Mouse (Mus musculus) lung, embryonic 15.5 days (tissue): ENCODE data around the gene Gm6899. TPM values are rescaled to one million over a fixed set of nuclear protein-coding genes. Genes with fewer than 3 reads are reported as not detected.

Experiments
- ATAC-seq: fragments of 200-750 bp; cut with Nextera tagmentation; 2 replicates; pipeline ENCODE4 v1.8.0; 2017; ENCODE audit warnings: moderate number of reproducible peaks, borderline replicate concordance; ENCODE audit not compliant: low FRiP score, low TSS enrichment; ENCODE audit errors: extremely low read depth
- H3K27ac ChIP-seq: fragments of 300-500 bp; sonication (generic); 2 replicates; pipeline ENCODE4 v1.5.1; 2015; ENCODE audit warnings: moderate library complexity, mild to moderate bottlenecking, inconsistent platforms
- H3K27me3 ChIP-seq: fragments of 300-500 bp; sonication (generic); 2 replicates; pipeline ENCODE4 v1.6.1; 2015; ENCODE audit warnings: inconsistent platforms
- H3K36me3 ChIP-seq: fragments of 300-500 bp; sonication (generic); 2 replicates; pipeline ENCODE4 v1.6.1; 2015; ENCODE audit warnings: inconsistent platforms
- H3K4me1 ChIP-seq: fragments of 300-500 bp; sonication (generic); 2 replicates; pipeline ENCODE4 v1.6.1; 2015; ENCODE audit warnings: inconsistent platforms
- H3K4me2 ChIP-seq: fragments of 300-500 bp; sonication (generic); 2 replicates; pipeline ENCODE4 v1.6.1; 2015; ENCODE audit warnings: inconsistent platforms, mild to moderate bottlenecking, moderate library complexity
- H3K4me3 ChIP-seq: fragments of 300-500 bp; sonication (generic); 2 replicates; pipeline ENCODE4 v1.5.1; 2015; ENCODE audit warnings: mild to moderate bottlenecking, inconsistent platforms
- H3K9ac ChIP-seq: fragments of 300-500 bp; sonication (generic); 2 replicates; pipeline ENCODE4 v1.6.1; 2015; ENCODE audit warnings: inconsistent platforms
- H3K9me3 ChIP-seq: fragments of 300-500 bp; sonication (generic); 2 replicates; pipeline ENCODE4 v1.6.1; 2016; ENCODE audit warnings: inconsistent platforms
- WGBS: fragments of 180-500 bp; shearing (Covaris S2); methylation state at CpG from one replicate; pipeline ENCODE4 v1.1.7; 2015; 5-methylcytosine and 5-hydroxymethylcytosine counted together
- polyA plus RNA-seq: library from polyadenylated mRNA; unstranded; fragments of >200 nt; fragmentation: Nextera tagmentation; extraction: Ambion mirVana; gene quantifications from 2 replicates; pipeline ENCODE4 v1.2.1, GENCODE M21; 2015

The Gm6899 gene
- polyA plus RNA-seq, result 0.28 TPM in 1 of 2 replicates, not detected in the other

DNA sequence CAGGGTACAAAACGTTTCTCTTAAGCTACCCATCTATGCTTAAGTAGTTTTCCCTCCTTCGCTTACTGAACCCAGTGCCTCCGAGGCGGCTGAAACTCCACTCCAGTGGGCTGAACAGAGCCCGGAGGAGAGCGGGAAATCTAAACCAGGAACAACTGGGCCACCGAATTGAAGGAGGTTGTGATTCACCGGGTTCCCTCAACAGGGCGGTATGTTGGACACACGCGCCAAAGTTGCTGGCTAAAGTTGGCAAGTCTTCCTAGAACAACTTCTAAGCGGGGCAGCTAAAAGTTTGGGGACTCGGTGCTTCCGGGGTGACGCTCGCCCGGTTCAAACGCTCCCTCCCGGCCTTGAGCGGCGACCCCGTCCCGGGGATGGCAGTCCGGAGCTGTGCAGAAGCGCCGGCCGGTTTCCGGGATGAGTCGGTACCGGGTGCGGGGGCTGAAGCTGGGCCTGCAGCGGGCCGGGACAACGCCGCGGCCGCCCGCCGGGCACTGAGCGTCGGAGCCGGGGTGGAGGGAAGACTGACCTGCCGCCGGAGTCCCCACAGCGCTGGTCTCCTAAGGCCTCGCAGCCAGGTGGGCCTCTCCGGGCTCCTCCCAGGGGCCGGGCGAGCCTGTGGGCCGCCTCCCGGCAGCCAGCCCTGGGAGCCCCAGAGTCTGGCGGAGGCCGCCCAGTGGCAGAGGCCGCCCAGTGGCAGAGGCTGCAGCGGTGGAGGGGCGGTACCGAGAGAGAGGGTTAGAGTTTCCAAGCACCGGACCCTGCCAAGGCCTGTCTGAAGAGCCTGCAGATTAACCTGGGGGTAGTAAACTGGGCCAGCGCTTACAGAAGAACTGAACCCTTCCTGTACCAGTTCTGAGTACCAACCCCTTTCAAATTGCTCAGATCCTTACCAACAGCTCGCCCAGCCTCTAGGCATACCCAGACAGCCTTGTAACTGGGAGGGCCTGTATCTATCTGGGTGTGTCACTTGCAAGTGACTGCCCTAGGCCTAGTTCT lies at the start of gene Gm6899, which contains the start of gene Vrk2:
Gene Gm6899, plus strand, starts transcription at position 181 of the 999 bp plus-strand sequence.
Gene Vrk2, minus strand, starts transcription at position 939 of the 999 bp plus-strand sequence.
- Histone ChIP-seq H3K4me2 (peak within 1 kb of the TSS; percentile 66), H3K9ac (peak within 1 kb of the TSS; percentile 79), H3K27ac (peak within 1 kb of the TSS; percentile 86), H3K9me3 (no peaks in the 10 kb centered on the region), H3K4me3 (peak within 1 kb of the TSS; percentile 86), H3K4me1 (peaks cover 6% of the 10 kb centered on the region), H3K27me3 (no peaks in the 10 kb centered on the region), H3K36me3 (no peaks in the 10 kb centered on the region)
- under 1% methylated on average over 60 of the region's 60 CpGs for WGBS
- peak; percentile 100 for ATAC-seq

DNA sequence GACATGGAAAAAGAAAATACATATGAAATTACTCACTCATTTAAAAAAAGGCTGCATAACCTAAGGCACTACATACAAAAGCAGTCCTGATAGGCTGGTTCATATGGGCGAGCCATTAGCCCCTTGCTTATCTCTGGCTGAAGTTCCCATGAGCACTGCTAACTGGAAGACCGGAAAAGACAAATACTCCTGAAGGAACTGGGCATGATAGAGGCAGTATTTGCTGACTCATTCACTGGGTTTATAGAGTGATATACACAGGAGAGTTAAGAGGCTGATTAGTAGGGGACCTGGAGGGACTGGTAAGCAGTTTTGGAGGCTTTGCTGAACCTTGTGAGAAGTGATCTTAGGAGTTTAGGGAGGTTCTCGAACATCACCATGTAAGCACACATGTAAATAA lies 41.5 kb upstream of the Gm6899 start:
- Histone ChIP-seq H3K9ac (no peak overlapping the region), H3K4me2 (no peak overlapping the region), H3K27ac (no peak overlapping the region), H3K36me3 (no peaks in the 10 kb centered on the region), H3K9me3 (no peaks in the 10 kb centered on the region), H3K27me3 (no peaks in the 10 kb centered on the region), H3K4me3 (no peak overlapping the region), H3K4me1 (no peaks in the 10 kb centered on the region)
- 67% methylated on average over 3 of the region's 3 CpGs for WGBS
- no peak for ATAC-seq

DNA sequence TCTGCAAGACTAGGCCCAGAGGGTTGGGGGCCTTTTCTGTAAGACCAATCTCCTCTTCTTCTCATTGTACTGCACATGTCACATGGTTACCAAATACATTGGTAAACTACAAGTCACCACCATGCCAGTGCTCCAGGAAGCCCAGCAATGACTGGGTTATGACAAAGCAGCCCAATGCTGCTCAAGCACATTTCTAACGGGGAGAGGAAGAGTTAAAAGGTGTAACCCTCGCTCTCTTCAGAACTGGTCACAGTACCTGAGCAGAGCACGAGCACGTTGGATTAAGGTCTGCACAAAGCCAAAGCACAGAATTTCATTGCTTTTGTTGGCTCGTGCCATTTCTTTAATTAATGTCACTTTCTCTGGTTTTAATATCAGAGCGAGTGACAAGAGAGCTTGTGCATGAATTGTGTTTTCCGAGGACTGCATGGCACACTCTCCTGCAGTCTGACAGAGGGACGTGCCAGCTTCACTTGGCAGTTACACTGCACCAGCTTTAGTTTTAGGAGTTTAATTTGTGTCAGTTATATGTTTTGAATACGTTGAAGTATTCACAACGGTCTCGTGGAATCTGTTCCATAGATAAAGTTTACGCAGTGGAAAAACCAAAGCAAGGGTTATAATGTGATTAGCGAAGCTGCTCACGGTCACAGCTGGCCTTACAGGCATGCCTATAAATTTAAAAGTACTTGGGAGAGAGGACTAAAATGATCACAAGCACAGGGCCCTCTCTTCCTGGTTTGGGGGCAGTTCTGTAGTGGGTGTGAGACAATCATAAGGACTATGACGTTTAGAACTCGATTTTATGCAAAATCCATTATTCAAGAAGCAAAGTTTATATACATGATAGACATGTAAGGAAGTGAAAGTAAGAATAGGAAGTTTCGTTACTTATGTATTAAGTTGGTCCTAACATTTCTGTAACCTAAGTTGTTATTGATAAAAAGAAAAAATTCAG lies 7.4 kb upstream of the Gm6899 start:
- WGBS, result 78% methylated on average over 17 of the region's 17 CpGs
- no peak for ATAC-seq
- no peaks in the 10 kb centered on the region for H3K27me3 ChIP-seq
- no peaks in the 10 kb centered on the region for H3K36me3 ChIP-seq
- H3K4me2 ChIP-seq, result no peak overlapping the region
- H3K9me3 ChIP-seq, result no peaks in the 10 kb centered on the region
- no peaks in the 10 kb centered on the region for H3K4me1 ChIP-seq
- H3K4me3 ChIP-seq, result no peak overlapping the region
- H3K9ac ChIP-seq, result no peak overlapping the region
- H3K27ac ChIP-seq, result no peak overlapping the region

DNA sequence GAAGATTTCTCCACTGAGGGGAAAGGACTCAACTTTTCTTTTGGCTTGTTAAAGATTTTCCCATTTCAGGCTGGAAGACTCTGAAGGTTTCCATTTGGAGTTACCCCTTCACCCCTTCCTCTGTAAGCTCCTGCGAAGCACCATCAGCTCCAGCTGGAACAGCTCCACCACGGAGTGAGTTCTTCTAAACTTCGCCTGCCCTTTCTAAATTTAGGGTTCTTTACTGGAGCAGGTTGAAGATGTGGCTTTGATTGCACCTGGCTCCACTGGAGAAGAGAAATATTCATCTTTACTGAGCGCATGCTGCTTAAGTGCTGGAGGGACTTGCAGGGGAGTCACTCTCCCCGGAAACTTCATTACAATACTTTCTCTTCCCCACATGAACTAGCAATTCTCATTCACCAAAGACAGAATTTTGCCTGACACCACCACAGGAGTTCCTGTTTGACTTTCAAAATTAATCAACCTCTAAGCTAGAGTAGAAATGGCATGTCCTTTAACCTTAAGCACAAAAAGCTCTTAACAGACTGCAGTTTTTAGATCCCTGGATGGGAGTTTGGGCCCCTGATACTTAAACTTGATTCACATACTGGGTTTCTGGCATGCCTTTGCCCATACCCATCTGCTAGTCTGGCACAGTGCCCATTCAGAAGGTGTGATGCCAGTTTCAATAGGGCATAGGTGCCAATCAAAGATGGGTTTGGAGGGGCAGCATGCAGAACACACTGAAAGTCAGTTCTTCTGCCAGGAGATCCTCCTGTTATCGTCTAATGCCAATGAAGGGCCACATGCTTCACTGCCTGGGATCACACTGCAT lies 6.5 kb upstream of the Gm6899 start:
- ATAC-seq, result no peak
- WGBS, result 72% methylated on average over 6 of the region's 6 CpGs
- Histone ChIP-seq H3K4me2 (no peak overlapping the region), H3K36me3 (no peaks in the 10 kb centered on the region), H3K27ac (no peak overlapping the region), H3K9me3 (no peaks in the 10 kb centered on the region), H3K27me3 (no peaks in the 10 kb centered on the region), H3K9ac (no peak overlapping the region), H3K4me1 (no peaks in the 10 kb centered on the region), H3K4me3 (no peak overlapping the region)

- WGBS, result 93% methylated on average over 1 of the region's 1 CpGs
- no peaks in the 10 kb centered on the region for H3K9me3 ChIP-seq
- no peak for ATAC-seq
- no peaks in the 10 kb centered on the region for H3K27me3 ChIP-seq
- no peaks in the 10 kb centered on the region for H3K4me1 ChIP-seq
- H3K9ac ChIP-seq, result no peak overlapping the region
- H3K36me3 ChIP-seq, result no peaks in the 10 kb centered on the region
- no peak overlapping the region for H3K27ac ChIP-seq
- no peak overlapping the region for H3K4me3 ChIP-seq
- H3K4me2 ChIP-seq, result no peak overlapping the region
Measured at GRCm38 (mm10) chr11:26587184-26587524, 5.9 kb upstream of the Gm6899 start.

DNA sequence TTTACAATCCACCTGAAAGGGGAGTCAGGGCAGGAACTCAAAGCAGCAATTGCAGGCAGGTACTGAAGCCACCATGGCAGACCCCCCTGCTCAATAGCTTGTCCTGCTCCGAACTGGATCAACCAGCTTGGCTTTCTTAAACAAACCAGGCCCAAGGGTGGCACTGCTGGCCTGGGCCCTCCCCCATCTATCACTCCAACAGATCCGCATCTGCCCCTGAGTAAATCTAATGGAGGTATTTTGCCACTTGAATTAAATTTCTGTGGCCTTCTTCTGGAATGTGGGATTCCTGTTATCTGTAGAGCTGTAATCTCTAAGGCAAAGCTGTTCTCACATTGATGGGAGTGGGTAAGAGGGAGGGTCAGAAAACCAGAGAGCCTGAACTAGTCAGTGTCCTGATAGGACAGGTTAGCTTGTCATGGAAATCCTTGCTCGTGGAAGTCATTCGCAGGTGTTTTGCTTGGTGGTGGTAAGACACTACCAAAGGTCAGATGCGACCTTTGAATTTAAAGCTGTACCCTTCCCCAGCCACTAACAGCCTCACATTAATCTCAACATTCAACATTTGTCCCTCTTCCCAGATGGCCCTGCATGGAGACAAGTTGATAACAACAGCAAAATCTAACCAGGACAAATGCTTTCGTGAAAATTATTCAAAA lies 517 bp upstream of the Gm6899 start:
- no peak for ATAC-seq
- 22% methylated on average over 6 of the region's 6 CpGs for WGBS

GRCm38 (mm10) chr11:26594487-26594886 lies 1.4 kb downstream of the Gm6899 start:
- Histone ChIP-seq H3K27me3 (no peaks in the 10 kb centered on the region), H3K4me2 (no peak overlapping the region), H3K9ac (no peak overlapping the region), H3K27ac (no peak overlapping the region), H3K4me3 (no peak overlapping the region), H3K4me1 (peaks cover 6% of the 10 kb centered on the region), H3K36me3 (no peaks in the 10 kb centered on the region), H3K9me3 (no peaks in the 10 kb centered on the region)
- 79% methylated on average over 1 of the region's 1 CpGs for WGBS
- no peak for ATAC-seq

More for the DNA sequence above, 517 bp upstream of the Gm6899 start:
- Histone ChIP-seq H3K9ac (peak overlapping the region; percentile 79), H3K4me2 (peak overlapping the region; percentile 66), H3K27me3 (no peaks in the 10 kb centered on the region), H3K4me3 (peak overlapping the region; percentile 86), H3K27ac (peak overlapping the region; percentile 86), H3K4me1 (peaks cover 6% of the 10 kb centered on the region), H3K36me3 (no peaks in the 10 kb centered on the region), H3K9me3 (no peaks in the 10 kb centered on the region)

DNA sequence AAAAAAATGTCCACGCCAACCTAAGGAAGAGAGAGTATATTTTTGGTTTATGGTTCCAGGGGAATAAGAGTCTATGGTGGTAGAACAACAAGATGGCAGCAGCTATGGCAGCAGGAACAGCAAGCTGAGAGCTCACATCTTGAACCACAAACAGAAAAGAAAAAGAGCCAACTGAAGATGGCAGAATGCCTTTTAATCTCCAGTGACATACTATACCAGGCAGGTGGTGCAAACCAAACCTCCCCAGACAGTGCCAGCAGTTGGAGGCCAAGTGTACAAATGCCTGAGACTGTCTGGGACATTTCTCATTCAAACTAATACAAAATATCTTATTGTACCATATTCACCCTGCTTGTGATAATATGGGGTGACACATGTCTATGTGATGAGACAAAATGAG lies 3.1 kb downstream of the Gm6899 start:
- WGBS, result 100% methylated on average over 1 of the region's 1 CpGs
- H3K9ac ChIP-seq, result no peak overlapping the region
- H3K4me2 ChIP-seq, result no peak overlapping the region
- no peaks in the 10 kb centered on the region for H3K9me3 ChIP-seq
- no peaks in the 10 kb centered on the region for H3K36me3 ChIP-seq
- H3K27ac ChIP-seq, result no peak overlapping the region
- no peak for ATAC-seq
- peaks cover 6% of the 10 kb centered on the region for H3K4me1 ChIP-seq
- H3K27me3 ChIP-seq, result no peaks in the 10 kb centered on the region
- no peak overlapping the region for H3K4me3 ChIP-seq

- H3K4me2 ChIP-seq, result no peak overlapping the region
- H3K9me3 ChIP-seq, result no peaks in the 10 kb centered on the region
- no peaks in the 10 kb centered on the region for H3K27me3 ChIP-seq
- no peak for ATAC-seq
- no peak overlapping the region for H3K27ac ChIP-seq
- H3K36me3 ChIP-seq, result no peaks in the 10 kb centered on the region
- peaks cover 6% of the 10 kb centered on the region for H3K4me1 ChIP-seq
- 52% methylated on average over 6 of the region's 6 CpGs for WGBS
- no peak overlapping the region for H3K9ac ChIP-seq
- no peak overlapping the region for H3K4me3 ChIP-seq
Measured at GRCm38 (mm10) chr11:26597145-26597544, 4.1 kb downstream of the Gm6899 start.

GRCm38 (mm10) chr11:26597761-26598160 lies 4.7 kb downstream of the Gm6899 start:
- ATAC-seq, result no peak
- WGBS, result 73% methylated on average over 6 of the region's 6 CpGs
- Histone ChIP-seq H3K4me3 (no peak overlapping the region), H3K36me3 (no peaks in the 10 kb centered on the region), H3K27me3 (no peaks in the 10 kb centered on the region), H3K27ac (no peak overlapping the region), H3K9me3 (no peaks in the 10 kb centered on the region), H3K9ac (no peak overlapping the region), H3K4me2 (no peak overlapping the region), H3K4me1 (no peaks in the 10 kb centered on the region)

DNA sequence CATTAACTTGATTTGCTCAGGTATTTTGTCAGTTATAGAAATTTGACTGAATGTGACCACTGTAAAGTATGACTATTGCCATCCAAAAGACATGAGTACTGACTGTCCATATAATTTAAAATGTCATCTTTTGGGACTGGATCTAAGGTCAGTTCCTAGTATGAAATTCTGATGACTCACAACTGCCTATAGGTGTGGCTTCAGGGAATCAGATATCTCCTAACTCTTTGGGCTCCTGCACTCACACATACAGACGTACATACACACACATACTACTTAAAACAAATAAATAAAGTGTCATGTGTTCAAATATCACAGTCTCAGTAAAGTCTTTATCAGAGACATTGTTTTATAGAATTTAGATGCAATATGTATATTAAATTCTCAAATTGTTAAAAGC lies 5.8 kb downstream of the Gm6899 start:
- 39% methylated on average over 1 of the region's 1 CpGs for WGBS

More for the DNA sequence above, 5.8 kb downstream of the Gm6899 start:
- no peak for ATAC-seq
- no peak overlapping the region for H3K27ac ChIP-seq
- no peaks in the 10 kb centered on the region for H3K4me1 ChIP-seq
- no peaks in the 10 kb centered on the region for H3K27me3 ChIP-seq
- no peaks in the 10 kb centered on the region for H3K9me3 ChIP-seq
- H3K36me3 ChIP-seq, result no peaks in the 10 kb centered on the region
- no peak overlapping the region for H3K4me3 ChIP-seq
- no peak overlapping the region for H3K9ac ChIP-seq
- no peak overlapping the region for H3K4me2 ChIP-seq
